Mouse (Mus musculus): ENCODE measurements around the gene Prc1. TPM values are rescaled to one million over a fixed set of nuclear protein-coding genes. Genes with fewer than 3 reads are reported as not detected.

Prc1 gene
- polyA plus RNA-seq, 1 experiment, result 25.5 TPM

DNA sequence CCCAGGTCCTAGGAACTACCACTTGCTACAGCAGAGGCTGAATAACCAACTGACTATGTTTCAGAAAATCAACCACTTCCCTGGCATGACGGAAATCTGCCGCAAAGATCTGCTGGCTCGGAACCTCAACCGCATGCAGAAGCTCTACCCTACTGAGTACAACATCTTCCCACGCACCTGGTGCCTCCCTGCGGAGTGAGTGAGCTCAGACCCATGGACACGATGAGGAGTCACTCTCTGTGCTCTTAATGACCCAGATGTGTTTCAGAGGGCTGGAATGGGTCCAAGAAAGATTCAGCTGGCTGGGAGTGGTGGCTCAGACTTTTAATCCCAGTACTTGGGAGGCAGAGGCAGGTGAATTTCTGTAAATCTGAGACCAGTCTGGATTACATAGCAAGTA is 41.8 kb upstream of the Prc1 start:
- H3K4me3 ChIP-seq, result no peak overlapping the region
- TF ChIP-seq REST (IDR thresholded peaks at IDR 0.05; ENCODE audit: insufficient read depth, insufficient read length) (no peak), CEBPB (IDR thresholded peaks at IDR 0.05; ENCODE audit: insufficient read depth, poor library complexity, severe bottlenecking) (no peak), TCF12 (IDR thresholded peaks at IDR 0.05; ENCODE audit: insufficient read depth, poor library complexity, severe bottlenecking) (no peak), MYOG (IDR thresholded peaks at IDR 0.05; ENCODE audit: control insufficient read depth in 1 of 3, insufficient read depth in 1 of 3, insufficient read length in 2 of 3, low read depth in 2 of 3) (no peak), USF1 (IDR thresholded peaks at IDR 0.05; ENCODE audit: low read depth) (no peak), SRF (IDR thresholded peaks at IDR 0.05; ENCODE audit: control insufficient read depth, insufficient read length, low read depth) (no peak), POLR2A (IDR thresholded peaks at IDR 0.05; ENCODE audit: insufficient read length, low read depth) (no peak), MAX (IDR thresholded peaks at IDR 0.05; ENCODE audit: low read depth) (no peak), MYOD1 (IDR thresholded peaks at IDR 0.05; ENCODE audit: control insufficient read depth in 1 of 3, insufficient read length in 2 of 3, low read depth in 2 of 3) (no peak), POLR2AphosphoS2 (IDR thresholded peaks at IDR 0.05; ENCODE audit: insufficient read length, low read depth) (no peak), E2F4 (IDR thresholded peaks at IDR 0.05; ENCODE audit: insufficient read depth) (no peak), TCF3 (IDR thresholded peaks at IDR 0.05; ENCODE audit: insufficient read length, low read depth) (no peak)
- no peaks in the 10 kb centered on the region for H3K79me2 ChIP-seq (ENCODE audit: control insufficient read depth, insufficient read depth)
- H3ac ChIP-seq (ENCODE audit: control insufficient read depth, insufficient read length), result no peak overlapping the region
- H3K27me3 ChIP-seq (ENCODE audit: control insufficient read depth, insufficient read depth, insufficient read length), result no peaks in the 10 kb centered on the region
- H3K4me2 ChIP-seq (ENCODE audit: low read depth), result no peak overlapping the region
- H3K36me3 ChIP-seq (ENCODE audit: control insufficient read depth, insufficient read depth), result no peaks in the 10 kb centered on the region

- Histone ChIP-seq H3K4me3 (no peak overlapping the region), H3ac (ENCODE audit: control insufficient read depth, insufficient read length) (no peak overlapping the region), H3K36me3 (ENCODE audit: control insufficient read depth, insufficient read depth) (no peaks in the 10 kb centered on the region), H3K27me3 (ENCODE audit: control insufficient read depth, insufficient read depth, insufficient read length) (no peaks in the 10 kb centered on the region), H3K4me2 (ENCODE audit: low read depth) (no peak overlapping the region), H3K79me2 (ENCODE audit: control insufficient read depth, insufficient read depth) (no peaks in the 10 kb centered on the region)
- TF ChIP-seq REST (IDR thresholded peaks at IDR 0.05; ENCODE audit: insufficient read depth, insufficient read length) (no peak), TCF3 (IDR thresholded peaks at IDR 0.05; ENCODE audit: insufficient read length, low read depth) (no peak), MYOD1 (IDR thresholded peaks at IDR 0.05; ENCODE audit: control insufficient read depth in 1 of 3, insufficient read length in 2 of 3, low read depth in 2 of 3) (no peak), E2F4 (IDR thresholded peaks at IDR 0.05; ENCODE audit: insufficient read depth) (no peak), TCF12 (IDR thresholded peaks at IDR 0.05; ENCODE audit: insufficient read depth, poor library complexity, severe bottlenecking) (no peak), MYOG (IDR thresholded peaks at IDR 0.05; ENCODE audit: control insufficient read depth in 1 of 3, insufficient read depth in 1 of 3, insufficient read length in 2 of 3, low read depth in 2 of 3) (no peak), MAX (IDR thresholded peaks at IDR 0.05; ENCODE audit: low read depth) (no peak), POLR2A (IDR thresholded peaks at IDR 0.05; ENCODE audit: insufficient read length, low read depth) (no peak), CEBPB (IDR thresholded peaks at IDR 0.05; ENCODE audit: insufficient read depth, poor library complexity, severe bottlenecking) (no peak), POLR2AphosphoS2 (IDR thresholded peaks at IDR 0.05; ENCODE audit: insufficient read length, low read depth) (no peak), SRF (IDR thresholded peaks at IDR 0.05; ENCODE audit: control insufficient read depth, insufficient read length, low read depth) (no peak), USF1 (IDR thresholded peaks at IDR 0.05; ENCODE audit: low read depth) (no peak)
Measured at GRCm38 (mm10) chr7:80252886-80253285, 41.4 kb upstream of the Prc1 start.

- Histone ChIP-seq H3K79me2 (ENCODE audit: control insufficient read depth, insufficient read depth) (no peaks in the 10 kb centered on the region), H3K4me3 (no peak overlapping the region), H3K27me3 (ENCODE audit: control insufficient read depth, insufficient read depth, insufficient read length) (no peaks in the 10 kb centered on the region), H3K36me3 (ENCODE audit: control insufficient read depth, insufficient read depth) (no peaks in the 10 kb centered on the region), H3K4me2 (ENCODE audit: low read depth) (no peak overlapping the region), H3ac (ENCODE audit: control insufficient read depth, insufficient read length) (no peak overlapping the region)
- TF ChIP-seq SRF (IDR thresholded peaks at IDR 0.05; ENCODE audit: control insufficient read depth, insufficient read length, low read depth) (no peak), USF1 (IDR thresholded peaks at IDR 0.05; ENCODE audit: low read depth) (no peak), POLR2AphosphoS2 (IDR thresholded peaks at IDR 0.05; ENCODE audit: insufficient read length, low read depth) (no peak), MYOG (IDR thresholded peaks at IDR 0.05; ENCODE audit: control insufficient read depth in 1 of 3, insufficient read depth in 1 of 3, insufficient read length in 2 of 3, low read depth in 2 of 3) (no peak), POLR2A (IDR thresholded peaks at IDR 0.05; ENCODE audit: insufficient read length, low read depth) (no peak), E2F4 (IDR thresholded peaks at IDR 0.05; ENCODE audit: insufficient read depth) (no peak), MAX (IDR thresholded peaks at IDR 0.05; ENCODE audit: low read depth) (no peak), TCF12 (IDR thresholded peaks at IDR 0.05; ENCODE audit: insufficient read depth, poor library complexity, severe bottlenecking) (no peak), REST (IDR thresholded peaks at IDR 0.05; ENCODE audit: insufficient read depth, insufficient read length) (no peak), TCF3 (IDR thresholded peaks at IDR 0.05; ENCODE audit: insufficient read length, low read depth) (no peak), MYOD1 (IDR thresholded peaks at IDR 0.05; ENCODE audit: control insufficient read depth in 1 of 3, insufficient read length in 2 of 3, low read depth in 2 of 3) (no peak), CEBPB (IDR thresholded peaks at IDR 0.05; ENCODE audit: insufficient read depth, poor library complexity, severe bottlenecking) (no peak)
Measured at GRCm38 (mm10) chr7:80255981-80256380, 38.3 kb upstream of the Prc1 start.

- no peak overlapping the region for H3K4me3 ChIP-seq
- H3K79me2 ChIP-seq (ENCODE audit: control insufficient read depth, insufficient read depth), result peaks cover 14% of the 10 kb centered on the region
- H3ac ChIP-seq (ENCODE audit: control insufficient read depth, insufficient read length), result no peak overlapping the region
- H3K36me3 ChIP-seq (ENCODE audit: control insufficient read depth, insufficient read depth), result no peaks in the 10 kb centered on the region
- TF ChIP-seq TCF3 (IDR thresholded peaks at IDR 0.05; ENCODE audit: insufficient read length, low read depth) (no peak), MYOG (IDR thresholded peaks at IDR 0.05; ENCODE audit: control insufficient read depth in 1 of 3, insufficient read depth in 1 of 3, insufficient read length in 2 of 3, low read depth in 2 of 3) (no peak), POLR2AphosphoS2 (IDR thresholded peaks at IDR 0.05; ENCODE audit: insufficient read length, low read depth) (no peak), TCF12 (IDR thresholded peaks at IDR 0.05; ENCODE audit: insufficient read depth, poor library complexity, severe bottlenecking) (no peak), CEBPB (IDR thresholded peaks at IDR 0.05; ENCODE audit: insufficient read depth, poor library complexity, severe bottlenecking) (no peak)
- no peaks in the 10 kb centered on the region for H3K27me3 ChIP-seq (ENCODE audit: control insufficient read depth, insufficient read depth, insufficient read length)
- H3K4me2 ChIP-seq (ENCODE audit: low read depth), result no peak overlapping the region
Measured at GRCm38 (mm10) chr7:80257706-80258105, 36.5 kb upstream of the Prc1 start.

Measured in myocyte (in vitro differentiated cells).